Mouse (Mus musculus): ENCODE data around the gene Nhs. TPM values are rescaled to one million over a fixed set of nuclear protein-coding genes. Genes with fewer than 3 reads are reported as not detected.
A peak's percentile ranks its signal among the peaks of the same experiment; 100 is the strongest.

Nhs gene
- total and polyA plus RNA-seq, 3 experiments, result 0.04 TPM; not detected in 2

DNA sequence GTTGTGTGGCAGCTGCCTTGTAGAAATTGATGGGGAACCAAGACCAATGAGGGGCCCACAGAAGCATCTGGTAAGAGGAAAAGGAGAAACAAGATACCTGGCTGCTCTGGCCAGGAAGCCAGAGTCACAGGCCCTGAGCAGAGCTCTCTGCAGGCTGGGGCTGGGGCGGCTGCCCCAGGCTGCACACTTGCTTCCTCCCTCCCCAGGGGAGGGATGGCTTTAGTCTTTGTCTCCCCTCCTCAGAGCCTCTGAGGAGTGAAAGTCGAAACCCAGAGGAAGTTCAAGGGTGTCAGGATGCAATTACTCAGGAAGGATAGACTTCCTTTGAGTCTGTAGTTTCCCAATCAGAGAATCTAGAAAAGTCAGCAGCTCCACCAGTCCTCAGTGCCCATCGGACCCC, 186.0 kb downstream of the Nhs start:
- H3K36me3 ChIP-seq (ENCODE audit: control insufficient read depth in 1 of 2, insufficient read depth in 2 of 2, low read length in 2 of 2), result peaks cover 0 to 28% of the 10 kb centered on the region in 2 experiments; a peak in 2 of 4 replicates
- no peaks in the 10 kb centered on the region for H3K79me2 ChIP-seq (ENCODE audit: control insufficient read depth, insufficient read depth, low read length, poor library complexity)
- H3K27me3 ChIP-seq (ENCODE audit: control insufficient read depth in 1 of 2, insufficient read depth in 2 of 2, low read length in 2 of 2), result no peaks in the 10 kb centered on the region
- peak overlapping the region in 1 of 2 experiments; percentile 17; a peak in 2 of 4 replicates for H3K4me3 ChIP-seq (ENCODE audit: control insufficient read depth in 1 of 2, insufficient read depth in 1 of 2, low read depth in 2 of 2, low read length in 2 of 2)
- H3K27ac ChIP-seq (ENCODE audit: control insufficient read depth, low read depth, low read length), result peak overlapping the region; percentile 78
- H3K9ac ChIP-seq (ENCODE audit: control insufficient read depth, low read depth, low read length, poor library complexity, severe bottlenecking), result peak overlapping the region; percentile 37
- H3K9me3 ChIP-seq (replicated peaks; ENCODE audit: insufficient read depth, low read length), result no peaks in the 10 kb centered on the region
- peaks cover 7 to 21% of the 10 kb centered on the region in 2 experiments for H3K4me1 ChIP-seq (ENCODE audit: control insufficient read depth in 1 of 2, insufficient read depth in 2 of 2, low read length in 2 of 2)
- peak; percentile 57 for DNase-seq (ENCODE audit: low read depth, low spot score)
- TF ChIP-seq POLR2AphosphoS2 (IDR thresholded peaks at IDR 0.05; ENCODE audit: low read length) (no peak), MEF2A (IDR thresholded peaks at IDR 0.05; ENCODE audit: extremely low read depth, insufficient replicate concordance, low read depth, low read length, poor library complexity, severe bottlenecking) (no peak), CHD2 (IDR thresholded peaks at IDR 0.05; ENCODE audit: low read length) (no peak), GABPA (IDR thresholded peaks at IDR 0.05; ENCODE audit: low read depth, low read length) (no peak)

- H3K27ac ChIP-seq (ENCODE audit: control insufficient read depth, low read depth, low read length), result peak overlapping the region; percentile 62
- no peaks in the 10 kb centered on the region for H3K27me3 ChIP-seq (ENCODE audit: control insufficient read depth in 1 of 2, insufficient read depth in 2 of 2, low read length in 2 of 2)
- TF ChIP-seq JUND (IDR thresholded peaks at IDR 0.05; ENCODE audit: low read depth, low read length), result peak; percentile 65; the same call in 1 of the 2 replicates
- no peak for TF ChIP-seq MXI1 (IDR thresholded peaks at IDR 0.05; ENCODE audit: low read depth, low read length)
- peak; percentile 10; the same call in 1 of the 2 replicates for TF ChIP-seq TAL1 (IDR thresholded peaks at IDR 0.05; ENCODE audit: low read length)
- TF ChIP-seq CHD2 (IDR thresholded peaks at IDR 0.05; ENCODE audit: low read length), result peak; percentile 54
- TF ChIP-seq ZNF384 (IDR thresholded peaks at IDR 0.05; ENCODE audit: low read depth, low read length), result peak; percentile 44; the same call in 1 of the 2 replicates
- no peak for TF ChIP-seq ZMIZ1 (IDR thresholded peaks at IDR 0.05; ENCODE audit: low read depth, low read length)
- no peak for TF ChIP-seq MAZ (IDR thresholded peaks at IDR 0.05; ENCODE audit: low read depth, low read length)
- no peak for TF ChIP-seq RCOR1 (IDR thresholded peaks at IDR 0.05; ENCODE audit: low read depth, low read length)
- peak; percentile 81 for TF ChIP-seq ETS1 (IDR thresholded peaks at IDR 0.05; ENCODE audit: low read depth, low read length)
- 0 out of 2 replicates have a peak, but pooled peaks have one; percentile 35 for TF ChIP-seq TCF12 (IDR thresholded peaks at IDR 0.05; ENCODE audit: low read depth, low read length)
- peak; percentile 87 for TF ChIP-seq GATA1 (IDR thresholded peaks at IDR 0.05; ENCODE audit: low read depth, low read length)
- TF ChIP-seq MYB (IDR thresholded peaks at IDR 0.05; ENCODE audit: low read depth, low read length), result peak; percentile 47; the same call in 1 of the 2 replicates
- no peak for TF ChIP-seq GABPA (IDR thresholded peaks at IDR 0.05; ENCODE audit: low read depth, low read length)
- peak; percentile 87 to 89 for TF ChIP-seq EP300 (IDR thresholded peaks at IDR 0.05; ENCODE audit: low read depth in 1 of 2, low read length in 2 of 2)
Measured at GRCm38 (mm10) chrX:161972723-161973122, 186.8 kb downstream of the Nhs start.

More at GRCm38 (mm10) chrX:161972723-161973122, 186.8 kb downstream of the Nhs start:
- DNase-seq (ENCODE audit: low read depth, low spot score), result peak; percentile 72
- no peaks in the 10 kb centered on the region for H3K79me2 ChIP-seq (ENCODE audit: control insufficient read depth, insufficient read depth, low read length, poor library complexity)
- no peak overlapping the region for H3K4me3 ChIP-seq (ENCODE audit: control insufficient read depth in 1 of 2, insufficient read depth in 1 of 2, low read depth in 2 of 2, low read length in 2 of 2)
- peaks cover 7 to 21% of the 10 kb centered on the region in 2 experiments for H3K4me1 ChIP-seq (ENCODE audit: control insufficient read depth in 1 of 2, insufficient read depth in 2 of 2, low read length in 2 of 2)
- peaks cover 0 to 28% of the 10 kb centered on the region in 2 experiments; a peak in 2 of 4 replicates for H3K36me3 ChIP-seq (ENCODE audit: control insufficient read depth in 1 of 2, insufficient read depth in 2 of 2, low read length in 2 of 2)
- no peaks in the 10 kb centered on the region for H3K9me3 ChIP-seq (replicated peaks; ENCODE audit: insufficient read depth, low read length)
- H3K9ac ChIP-seq (ENCODE audit: control insufficient read depth, low read depth, low read length, poor library complexity, severe bottlenecking), result peak overlapping the region; percentile 30; the same call in 1 of the 2 replicates

Measured in MEL (cell line).